Mouse (Mus musculus) ES-E14 (cell line): ENCODE data around the gene Ctrb1. TPM values are rescaled to one million over a fixed set of nuclear protein-coding genes. Genes with fewer than 3 reads are reported as not detected.

Experiments used
- DNase-seq: peaks from one replicate; pipeline ENCODE4 v3.0.0-alpha.2; 2013; ENCODE audit warnings: low read depth, low spot score
- H3K27ac ChIP-seq: 2 replicates; pipeline ENCODE4 v1.5.1; 2012; ENCODE audit warnings: low read depth, mild to moderate bottlenecking, low read length, moderate library complexity, mixed read lengths; ENCODE audit not compliant: poor library complexity, insufficient read depth, severe bottlenecking
- H3K36me3 ChIP-seq: 2 replicates; pipeline ENCODE4 v1.6.1; 2012; ENCODE audit warnings: mild to moderate bottlenecking, low read length, moderate library complexity, mixed read lengths; ENCODE audit not compliant: control insufficient read depth, poor library complexity, insufficient read depth, severe bottlenecking
- H3K4me1 ChIP-seq, 2 experiments: fragments of 150-350 bp in 1 of 2; sonication (generic) in 1 of 2; 2 replicates each; pipeline ENCODE4 v1.6.1; 2012; ENCODE audit warnings: low read length in 2 of 2, mild to moderate bottlenecking in 1 of 2, mixed read lengths in 1 of 2; ENCODE audit not compliant: control insufficient read depth in 2 of 2, insufficient read depth in 2 of 2, poor library complexity in 1 of 2
- H3K4me3 ChIP-seq, 2 experiments: fragments of 150-350 bp in 1 of 2; sonication (generic) in 1 of 2; 2 replicates each; pipeline ENCODE4 v1.5.1; 2012; ENCODE audit warnings: low read length in 2 of 2, low read depth in 1 of 2, mild to moderate bottlenecking in 1 of 2, mixed read lengths in 1 of 2; ENCODE audit not compliant: insufficient read depth in 1 of 2, poor library complexity in 1 of 2, severe bottlenecking in 1 of 2
- H3K9ac ChIP-seq: 2 replicates; pipeline ENCODE4 v1.6.1; 2012; ENCODE audit warnings: low read depth, mild to moderate bottlenecking, low read length, mixed read lengths; ENCODE audit not compliant: poor library complexity, insufficient read depth, severe bottlenecking
- H3K9me3 ChIP-seq: fragments of 150-350 bp; sonication (generic); 2 replicates; pipeline ENCODE4 v1.6.1; 2012; ENCODE audit warnings: low read depth, mild to moderate bottlenecking, low read length; ENCODE audit not compliant: control insufficient read depth, insufficient read depth
- CHD2 ChIP-seq: IDR thresholded peaks from 2 replicates; pipeline ENCODE4 v1.6.1; 2014; ENCODE audit warnings: mild to moderate bottlenecking, low read depth, low read length, inconsistent platforms
- HCFC1 ChIP-seq: IDR thresholded peaks from 2 replicates; pipeline ENCODE4 v1.6.1; 2012; ENCODE audit warnings: low read length, inconsistent platforms, borderline replicate concordance; ENCODE audit not compliant: insufficient read depth
- MAFK ChIP-seq: IDR thresholded peaks from 2 replicates; pipeline ENCODE4 v1.6.1; 2014; ENCODE audit warnings: mild to moderate bottlenecking, low read depth, low read length, inconsistent platforms; ENCODE audit not compliant: insufficient read depth
- ZC3H11A ChIP-seq: IDR thresholded peaks from 2 replicates; pipeline ENCODE4 v1.6.1; 2012; ENCODE audit warnings: low read depth, mild to moderate bottlenecking, inconsistent platforms, low read length, borderline replicate concordance
- ZNF384 ChIP-seq: IDR thresholded peaks from 2 replicates; pipeline ENCODE4 v1.6.1; 2012; ENCODE audit warnings: low read depth, low read length, inconsistent platforms
- in situ Hi-C, 2 experiments: fragments of 600-800 bp; cut with MboI; formaldehyde crosslinking; loops; one replicate each; pipeline ENCODE4 v1.15.1; 2025; ENCODE audit warnings: low sequenced_read_pairs in 2 of 2, inconsistent platforms in 1 of 2; ENCODE audit not compliant: unreplicated experiment in 2 of 2
- total RNA-seq: library from RNA; depleted of rRNA; stranded (reverse); fragments of 300-350 nt; gene quantifications from 2 replicates; pipeline ENCODE4 v1.2.3, GENCODE M21; 2012

The Ctrb1 gene
- total RNA-seq, 1 experiment: 0.22 TPM

- Histone ChIP-seq H3K4me1 (peaks cover 13 to 35% of the 10 kb centered on the region in 2 experiments), H3K36me3 (peaks cover 4% of the 10 kb centered on the region; the same call in 1 of the 2 replicates), H3K27ac (no peak overlapping the region), H3K4me3 (no peak overlapping the region), H3K9me3 (no peaks in the 10 kb centered on the region), H3K9ac (no peak overlapping the region)
- in situ Hi-C loops: no loop called here
- TF ChIP-seq ZC3H11A (no peak), CHD2 (no peak), ZNF384 (no peak), MAFK (no peak), HCFC1 (no peak)
- no peak for DNase-seq
Measured at GRCm38 (mm10) chr8:111735791-111736190, 45.0 kb upstream of the Ctrb1 start.

GRCm38 (mm10) chr8:111735335-111735761 is 44.5 kb upstream of the Ctrb1 start:
- DNase-seq: no peak
- TF ChIP-seq HCFC1 (no peak), ZNF384 (no peak), CHD2 (no peak), ZC3H11A (no peak), MAFK (no peak)
- Histone ChIP-seq H3K9ac (no peak overlapping the region), H3K4me1 (peaks cover 13 to 35% of the 10 kb centered on the region in 2 experiments), H3K36me3 (peaks cover 4% of the 10 kb centered on the region; the same call in 1 of the 2 replicates), H3K9me3 (no peaks in the 10 kb centered on the region), H3K27ac (no peak overlapping the region; the same call in 1 of the 2 replicates), H3K4me3 (no peak overlapping the region)
- in situ Hi-C loops: no loop called here

GRCm38 (mm10) chr8:111734244-111734960 is 43.6 kb upstream of the Ctrb1 start:
- Histone ChIP-seq H3K36me3 (peaks cover 4% of the 10 kb centered on the region; the same call in 1 of the 2 replicates), H3K9me3 (no peaks in the 10 kb centered on the region), H3K4me3 (no peak overlapping the region), H3K4me1 (peaks cover 10 to 37% of the 10 kb centered on the region in 2 experiments), H3K9ac (no peak overlapping the region), H3K27ac (0 out of 2 replicates have a peak overlapping the region, but pooled peaks have one; percentile 1)
- TF ChIP-seq ZC3H11A (no peak), MAFK (no peak), CHD2 (no peak), HCFC1 (no peak), ZNF384 (no peak)
- in situ Hi-C loops: no loop called here
- no peak for DNase-seq

- in situ Hi-C loops: no loop called here
- Histone ChIP-seq H3K4me3 (0 out of 4 replicates have a peak overlapping the region, but pooled peaks of 1 of the 2 experiments have one; percentile 3), H3K36me3 (peaks cover 4% of the 10 kb centered on the region; the same call in 1 of the 2 replicates), H3K27ac (0 out of 2 replicates have a peak overlapping the region, but pooled peaks have one; percentile 7), H3K9ac (no peak overlapping the region), H3K4me1 (peaks cover 10 to 39% of the 10 kb centered on the region in 2 experiments), H3K9me3 (no peaks in the 10 kb centered on the region)
- no peak for DNase-seq
- no peak for TF ChIP-seq ZC3H11A
- TF ChIP-seq HCFC1: no peak
- TF ChIP-seq CHD2: peak; percentile 40; the same call in 1 of the 2 replicates
Measured at GRCm38 (mm10) chr8:111733581-111734243, 42.9 kb upstream of the Ctrb1 start.
